Mouse (Mus musculus): ENCODE data around the gene Ptpra. TPM values are rescaled to one million over a fixed set of nuclear protein-coding genes. Genes with fewer than 3 reads are reported as not detected.

Ptpra gene
- 100 to 1,000 TPM; 138 to 167 TPM for polyA plus RNA-seq (2017; shearing (Covaris generic))

DNA sequence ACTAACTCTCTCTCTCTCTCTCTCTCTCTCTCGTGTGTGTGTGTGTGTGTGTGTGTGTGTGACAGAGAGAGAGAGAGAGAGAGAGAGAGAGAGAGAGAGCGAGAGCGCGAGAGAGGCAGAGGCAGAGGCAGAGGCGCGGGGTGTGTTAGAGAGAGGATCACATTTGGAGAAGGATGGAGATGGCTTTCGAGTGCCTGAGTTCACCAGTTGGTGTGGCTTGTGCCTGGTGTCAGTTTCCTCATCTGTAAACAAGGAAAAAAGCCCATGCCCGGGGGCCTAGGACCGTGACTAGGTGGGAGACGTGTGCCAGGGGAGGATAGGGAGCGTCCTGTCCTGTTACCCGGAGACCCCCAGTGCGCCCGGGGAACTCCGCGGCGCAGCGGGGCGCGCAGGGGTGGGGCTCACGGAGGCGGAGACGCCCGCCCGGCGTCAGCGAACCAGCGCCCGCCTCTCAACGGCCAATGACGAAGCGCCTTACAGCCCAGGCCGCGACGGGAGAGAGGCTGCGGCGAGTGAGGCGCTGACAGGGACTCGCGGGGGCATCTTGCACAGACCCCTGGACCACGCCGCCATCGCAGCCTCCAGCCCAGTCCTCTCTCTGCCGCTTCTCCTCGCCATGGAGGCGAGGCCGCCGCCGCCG is at the start of gene Ptpra:
Gene Ptpra (plus strand): TSS at position 485 of the 640 bp plus-strand sequence.

DNA sequence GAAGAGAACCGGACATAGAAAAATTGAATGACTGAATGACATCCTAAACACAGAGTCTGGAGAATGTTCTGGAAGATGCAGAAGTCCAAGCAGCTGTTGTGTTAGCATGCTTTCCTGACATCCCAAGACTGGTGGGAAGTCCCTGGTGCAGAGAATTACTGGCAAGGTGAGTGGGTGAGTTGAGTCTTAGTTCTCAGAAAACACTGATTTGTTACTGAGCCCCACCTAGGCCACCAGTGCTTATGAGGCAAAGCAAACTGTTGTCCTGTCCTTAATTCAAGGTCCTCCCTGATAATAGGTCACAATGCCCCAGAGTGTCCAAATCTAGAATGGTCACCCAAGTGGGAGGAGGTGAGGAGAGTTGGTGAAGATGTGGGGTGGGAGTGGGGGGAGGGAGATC is 45.1 kb upstream of the Ptpra start, which contains the start of the genes Gm28372 and 1700020A23Rik:
Gene Gm28372 (plus strand): TSS at position 301 of the 400 bp plus-strand sequence.
Gene 1700020A23Rik (plus strand): TSS at position 321 of the 400 bp plus-strand sequence.

DNA sequence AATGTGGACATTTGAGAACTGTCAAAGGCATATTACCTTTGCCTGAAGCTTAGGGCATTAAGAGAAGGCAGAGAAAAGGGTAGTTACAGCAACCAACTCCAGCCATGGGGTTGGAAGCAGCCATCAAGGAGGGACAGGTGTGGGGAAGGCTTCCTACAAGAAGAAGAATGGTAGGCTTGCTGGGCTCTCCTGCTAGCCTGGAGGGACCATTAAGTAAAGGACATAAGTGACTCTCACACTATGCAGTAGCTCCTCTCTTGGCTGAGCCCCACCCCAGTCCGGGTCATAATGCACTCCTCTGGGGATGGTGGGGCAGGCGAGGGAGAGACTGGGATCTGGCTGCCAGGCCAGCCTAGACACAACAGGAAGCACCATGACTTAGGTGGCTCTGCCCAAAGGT is 43.9 kb upstream of the Ptpra start, which contains the start of gene Tmem239:
Gene Tmem239 (plus strand): TSS at position 301 of the 400 bp plus-strand sequence.

DNA sequence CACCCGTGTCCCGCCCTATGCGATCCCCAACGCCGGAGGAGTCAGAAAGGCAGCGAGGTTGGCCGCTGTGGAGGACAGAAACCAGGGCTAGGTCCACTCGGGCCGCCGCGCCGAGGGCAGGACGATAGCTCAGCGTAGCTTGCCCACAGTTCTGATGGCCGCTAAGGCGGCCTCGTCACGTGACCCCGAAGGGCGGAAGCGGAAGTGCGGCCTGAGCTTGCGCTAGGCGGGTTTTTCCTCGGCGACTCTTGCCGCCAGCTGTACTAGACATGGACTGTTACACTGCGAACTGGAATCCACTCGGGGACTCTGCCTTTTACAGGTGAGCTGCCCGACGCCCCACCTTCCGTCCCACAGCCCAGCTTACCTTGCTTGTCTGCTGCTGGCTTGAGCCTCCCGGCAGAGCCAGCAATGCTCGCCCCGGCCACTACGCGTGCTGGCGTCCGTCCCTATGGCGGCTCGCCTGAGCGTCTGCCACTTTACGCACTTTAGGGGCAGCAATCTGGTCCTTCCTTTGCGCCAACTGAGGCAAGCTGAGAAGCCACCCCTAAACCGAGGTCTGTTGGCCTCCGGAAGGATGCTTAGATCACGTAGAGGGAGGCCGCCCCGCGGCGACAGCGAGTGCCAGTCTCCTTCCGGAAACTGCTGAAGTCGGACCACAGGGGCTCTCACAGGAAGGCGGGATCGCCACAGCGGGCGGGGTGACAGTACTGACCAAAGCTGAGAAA is 25.8 kb upstream of the Ptpra start, which contains the start of the genes Vps16 and Pced1a:
Gene Vps16 (plus strand): TSS at position 214 of the 728 bp plus-strand sequence.
Gene Pced1a (minus strand): TSS at position 576 of the 728 bp plus-strand sequence.

DNA sequence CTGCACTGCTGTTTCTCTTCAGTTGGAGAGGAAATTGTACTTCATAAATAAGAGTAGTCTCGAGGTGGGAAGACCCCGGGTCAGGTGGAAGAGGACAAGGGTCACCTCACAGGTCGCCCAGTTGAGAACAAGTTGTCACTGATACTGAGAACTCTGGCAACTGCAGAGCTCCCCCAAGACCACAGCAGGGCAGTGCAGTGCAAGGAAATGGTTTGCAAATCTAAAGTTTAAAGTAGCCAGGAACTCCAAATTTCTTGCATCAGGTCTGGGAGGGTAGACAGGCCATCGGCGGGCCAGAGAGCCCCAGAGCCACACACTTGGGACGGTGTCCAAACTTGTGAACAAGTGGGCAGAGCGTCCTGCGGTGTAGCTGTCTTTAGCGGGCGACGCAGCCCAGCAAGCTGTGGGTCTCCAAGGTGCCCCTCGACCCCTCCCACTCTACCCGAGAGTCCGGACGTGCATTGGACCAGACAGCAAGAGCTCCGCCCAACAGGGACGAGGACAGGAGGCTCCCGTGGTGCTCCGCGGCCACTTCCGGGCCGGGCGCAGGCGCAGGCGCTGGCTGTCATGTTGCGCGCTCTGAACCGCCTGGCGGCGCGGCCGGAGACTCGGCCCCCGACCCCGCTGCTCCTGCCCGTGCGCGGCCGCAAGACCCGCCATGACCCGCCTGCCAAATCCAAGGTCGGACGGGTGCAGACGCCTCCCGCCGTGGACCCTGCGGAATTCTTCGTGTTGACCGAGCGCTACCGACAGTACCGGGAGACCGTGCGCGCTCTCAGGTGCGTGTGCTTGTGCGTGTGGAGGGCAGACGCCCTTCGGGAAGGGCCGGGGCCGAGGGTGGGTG is 113.4 kb downstream of the Ptpra start, which contains the start of gene Mrps26:
Gene Mrps26 (plus strand): TSS at position 531 of the 844 bp plus-strand sequence.

DNA sequence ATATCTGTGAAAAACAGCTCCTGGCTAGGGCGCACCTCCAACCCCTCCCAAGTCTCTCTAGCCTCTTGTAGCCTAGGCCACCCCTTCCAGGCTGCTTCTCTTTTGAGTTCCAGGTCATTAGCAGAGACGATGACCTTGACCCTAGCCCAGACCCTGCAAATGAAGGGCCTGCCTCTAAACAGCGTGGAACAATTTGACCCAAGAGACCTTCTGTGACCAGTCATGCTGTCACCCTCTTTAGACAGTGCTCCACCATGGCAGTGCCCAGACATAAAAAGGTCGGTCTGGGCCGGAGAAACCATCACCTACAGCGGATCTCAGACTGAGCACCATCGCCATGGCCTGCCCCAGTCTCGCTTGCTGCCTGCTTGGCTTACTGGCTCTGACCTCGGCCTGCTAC is 125.8 kb downstream of the Ptpra start, which contains the start of gene Oxt:
Gene Oxt (plus strand): TSS at position 301 of the 400 bp plus-strand sequence.

DNA sequence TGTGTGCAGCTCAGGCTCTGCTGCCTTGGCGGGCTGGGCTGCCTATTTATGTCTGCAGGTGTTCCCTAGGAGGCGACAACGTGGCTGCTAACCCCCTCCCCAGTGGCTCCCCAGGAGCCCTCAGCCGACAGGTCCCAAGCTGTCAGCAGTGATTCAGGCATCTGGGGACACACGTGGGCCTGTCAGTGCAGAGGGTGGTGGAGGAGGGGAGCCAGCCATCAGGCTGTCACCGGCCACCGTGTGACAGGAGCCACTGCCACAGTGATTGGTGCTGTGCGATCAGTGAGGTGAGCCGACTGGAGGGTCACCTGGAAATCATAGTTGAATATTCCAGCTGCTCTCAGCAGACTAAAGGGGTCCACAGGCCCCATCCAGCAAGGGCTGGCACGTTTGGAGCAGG is 132.5 kb downstream of the Ptpra start, which contains the start of gene Avp:
Gene Avp (minus strand): TSS at position 3 of the 400 bp plus-strand sequence.

Other genes starting within 250 kb of the Ptpra start
- 100 to 1,000 TPM; 161 to 317 TPM for gene Nop56, start 175.8 kb upstream of the Ptpra start, polyA plus RNA-seq (2017; shearing (Covaris generic))
- 100 to 1,000 TPM; 173 TPM for gene Idh3b, start 165.7 kb upstream of the Ptpra start, polyA plus RNA-seq (2017; shearing (Covaris generic))
- gene Ebf4, start 155.1 kb upstream of the Ptpra start, polyA plus RNA-seq (2017; shearing (Covaris generic)), result not detected
- under 1 TPM; 0.27 to 0.35 TPM for gene Cpxm1, start 52.7 kb upstream of the Ptpra start, polyA plus RNA-seq (2017; shearing (Covaris generic))
- gene Gm28372, start 45.0 kb upstream of the Ptpra start, polyA plus RNA-seq (2017; shearing (Covaris generic)), result under 1 TPM in 1 of 2 experiments, not detected in 1; 0.12 TPM
- gene 1700020A23Rik, start 45.0 kb upstream of the Ptpra start, polyA plus RNA-seq (2017; shearing (Covaris generic)), result not detected
- under 1 TPM in 1 of 2 experiments, not detected in 1; 0.29 TPM for gene Tmem239, start 43.8 kb upstream of the Ptpra start, polyA plus RNA-seq (2017; shearing (Covaris generic))
- 100 to 1,000 TPM; 196 to 225 TPM for gene Vps16, start 25.9 kb upstream of the Ptpra start, polyA plus RNA-seq (2017; shearing (Covaris generic))
- gene Pced1a, start 25.6 kb upstream of the Ptpra start, polyA plus RNA-seq (2017; shearing (Covaris generic)), result 10 to 100 TPM; 15.0 to 23.6 TPM
- gene Mrps26, start 113.5 kb downstream of the Ptpra start, polyA plus RNA-seq (2017; shearing (Covaris generic)), result 100 to 1,000 TPM in 1 of 2 experiments, 10 to 100 TPM in 1; 94.7 to 134 TPM
- not detected for gene Oxt, start 125.9 kb downstream of the Ptpra start, polyA plus RNA-seq (2017; shearing (Covaris generic))
- gene Avp, start 132.3 kb downstream of the Ptpra start, polyA plus RNA-seq (2017; shearing (Covaris generic)), result not detected
- 10 to 100 TPM; 14.2 to 17.2 TPM for gene Fastkd5, start 179.7 kb downstream of the Ptpra start, polyA plus RNA-seq (2017; shearing (Covaris generic))
- gene Ubox5, start 179.8 kb downstream of the Ptpra start, polyA plus RNA-seq (2017; shearing (Covaris generic)), result 10 to 100 TPM in 1 of 2 experiments, 1 to 10 TPM in 1; 10.0 to 10.9 TPM
- under 1 TPM; 0.37 to 0.71 TPM for gene Lzts3, start 192.5 kb downstream of the Ptpra start, polyA plus RNA-seq (2017; shearing (Covaris generic))
- 100 to 1,000 TPM; 134 to 141 TPM for gene Ddrgk1, start 214.4 kb downstream of the Ptpra start, polyA plus RNA-seq (2017; shearing (Covaris generic))
- gene Itpa, start 217.3 kb downstream of the Ptpra start, polyA plus RNA-seq (2017; shearing (Covaris generic)), result 10 to 100 TPM; 51.1 to 56.7 TPM
- gene Slc4a11, start 247.2 kb downstream of the Ptpra start, polyA plus RNA-seq (2017; shearing (Covaris generic)), result under 1 TPM in 1 of 2 experiments, not detected in 1; 0.36 TPM